Mouse (Mus musculus) kidney, embryonic 15.5 days (tissue): Measurements from ENCODE around the gene Stxbp5. TPM values are rescaled to one million over a fixed set of nuclear protein-coding genes. Genes with fewer than 3 reads are reported as not detected.

Experiments used
- ATAC-seq: fragments of 200-750 bp; cut with Nextera tagmentation; replicated peaks from 2 replicates; pipeline ENCODE4 v1.8.0; 2017; ENCODE audit warnings: moderate TSS enrichment; ENCODE audit not compliant: low FRiP score
- H3K27ac ChIP-seq: fragments of 300-500 bp; sonication (generic); 2 replicates; pipeline ENCODE4 v1.5.1; 2015; ENCODE audit warnings: mild to moderate bottlenecking, inconsistent platforms
- H3K27me3 ChIP-seq: fragments of 300-500 bp; sonication (generic); 2 replicates; pipeline ENCODE4 v1.6.1; 2015; ENCODE audit warnings: inconsistent platforms
- H3K36me3 ChIP-seq: fragments of 300-500 bp; sonication (generic); 2 replicates; pipeline ENCODE4 v1.6.1; 2015; ENCODE audit warnings: inconsistent platforms
- H3K4me1 ChIP-seq: fragments of 300-500 bp; sonication (generic); 2 replicates; pipeline ENCODE4 v1.6.1; 2015; ENCODE audit warnings: inconsistent platforms
- H3K4me2 ChIP-seq: fragments of 300-500 bp; sonication (generic); 2 replicates; pipeline ENCODE4 v1.6.1; 2015; ENCODE audit warnings: moderate library complexity, mild to moderate bottlenecking, inconsistent platforms
- H3K4me3 ChIP-seq: fragments of 300-500 bp; sonication (generic); replicated peaks from 2 replicates; pipeline ENCODE4 v1.5.1; 2015; ENCODE audit warnings: mild to moderate bottlenecking, inconsistent platforms
- H3K9ac ChIP-seq: fragments of 300-500 bp; sonication (generic); 2 replicates; pipeline ENCODE4 v1.6.1; 2015; ENCODE audit warnings: mild to moderate bottlenecking, inconsistent platforms
- H3K9me3 ChIP-seq: fragments of 300-500 bp; sonication (generic); replicated peaks from 2 replicates; pipeline ENCODE4 v1.6.1; 2016; ENCODE audit warnings: inconsistent platforms
- WGBS: fragments of 180-500 bp; shearing (Covaris S2); methylation state at CpG from one replicate; pipeline ENCODE4 v1.1.7; 2015; ENCODE audit warnings: mixed read lengths; 5-methylcytosine and 5-hydroxymethylcytosine counted together
- polyA plus RNA-seq: library from polyadenylated mRNA; unstranded; fragments of >200 nt; fragmentation: Nextera tagmentation; extraction: Ambion mirVana; gene quantifications from 2 replicates; pipeline ENCODE4 v1.2.1, GENCODE M21; 2015

Gene Stxbp5
- polyA plus RNA-seq, 1 experiment from 2014 or later: 5.3 TPM

- Histone ChIP-seq H3K9ac (no peak overlapping the region), H3K4me1 (no peaks in the 10 kb centered on the region), H3K27ac (no peak overlapping the region), H3K4me3 (no peak overlapping the region), H3K36me3 (peaks cover 24% of the 10 kb centered on the region), H3K9me3 (no peaks in the 10 kb centered on the region), H3K4me2 (no peak overlapping the region), H3K27me3 (no peaks in the 10 kb centered on the region)
- no peak for ATAC-seq
- WGBS: 85% methylated on average over 1 of the region's 1 CpGs
These were observed 101.8 kb downstream of the Stxbp5 start for GRCm38 (mm10) chr10:9799085-9799484.

GRCm38 (mm10) chr10:9796429-9796828 lies 104.5 kb downstream of the Stxbp5 start:
- no peaks in the 10 kb centered on the region for H3K27me3 ChIP-seq
- H3K9ac ChIP-seq: no peak overlapping the region
- no peak overlapping the region for H3K4me3 ChIP-seq
- H3K4me1 ChIP-seq: no peaks in the 10 kb centered on the region
- no peak for ATAC-seq
- no peak overlapping the region for H3K27ac ChIP-seq
- 93% methylated on average over 1 of the region's 1 CpGs for WGBS
- no peaks in the 10 kb centered on the region for H3K9me3 ChIP-seq
- no peak overlapping the region for H3K4me2 ChIP-seq
- peaks cover 25% of the 10 kb centered on the region for H3K36me3 ChIP-seq

- no peak for ATAC-seq
- Histone ChIP-seq H3K9ac (no peak overlapping the region), H3K4me1 (no peaks in the 10 kb centered on the region)
These were observed 106.5 kb downstream of the Stxbp5 start for GRCm38 (mm10) chr10:9794429-9794828.

GRCm38 (mm10) chr10:9790947-9791346 lies 109.9 kb downstream of the Stxbp5 start:
- Histone ChIP-seq H3K27ac (no peak overlapping the region), H3K4me1 (no peaks in the 10 kb centered on the region), H3K36me3 (peaks cover 16% of the 10 kb centered on the region; the same call in 1 of the 2 replicates), H3K9me3 (no peaks in the 10 kb centered on the region), H3K4me3 (no peak overlapping the region), H3K27me3 (no peaks in the 10 kb centered on the region), H3K9ac (no peak overlapping the region), H3K4me2 (no peak overlapping the region)
- WGBS: 88% methylated on average over 3 of the region's 3 CpGs
- no peak for ATAC-seq

More at GRCm38 (mm10) chr10:9794429-9794828, 106.5 kb downstream of the Stxbp5 start:
- Histone ChIP-seq H3K27me3 (no peaks in the 10 kb centered on the region), H3K36me3 (peaks cover 31% of the 10 kb centered on the region), H3K4me3 (no peak overlapping the region), H3K4me2 (no peak overlapping the region), H3K9me3 (no peaks in the 10 kb centered on the region), H3K27ac (no peak overlapping the region)

GRCm38 (mm10) chr10:9786461-9786860 lies 114.4 kb downstream of the Stxbp5 start:
- 92% methylated on average over 11 of the region's 11 CpGs for WGBS
- Histone ChIP-seq H3K4me1 (no peaks in the 10 kb centered on the region), H3K4me2 (no peak overlapping the region), H3K9me3 (no peaks in the 10 kb centered on the region), H3K27me3 (no peaks in the 10 kb centered on the region), H3K9ac (no peak overlapping the region), H3K36me3 (0 out of 2 replicates have a peak, but pooled peaks cover 12% of the 10 kb centered on the region), H3K4me3 (no peak overlapping the region), H3K27ac (no peak overlapping the region)
- ATAC-seq: no peak

- Histone ChIP-seq H3K36me3 (0 out of 2 replicates have a peak, but pooled peaks cover 5% of the 10 kb centered on the region), H3K4me3 (no peak overlapping the region), H3K4me1 (no peaks in the 10 kb centered on the region), H3K27ac (no peak overlapping the region), H3K4me2 (no peak overlapping the region), H3K9me3 (no peaks in the 10 kb centered on the region), H3K27me3 (no peaks in the 10 kb centered on the region), H3K9ac (no peak overlapping the region)
- ATAC-seq: no peak
- WGBS: 88% methylated on average over 6 of the region's 6 CpGs
These were observed 115.2 kb downstream of the Stxbp5 start for GRCm38 (mm10) chr10:9785651-9786050.

GRCm38 (mm10) chr10:9779864-9780263 lies 121.0 kb downstream of the Stxbp5 start:
- Histone ChIP-seq H3K4me3 (no peak overlapping the region), H3K9ac (no peak overlapping the region), H3K9me3 (no peaks in the 10 kb centered on the region), H3K27ac (no peak overlapping the region), H3K4me1 (no peaks in the 10 kb centered on the region), H3K36me3 (no peaks in the 10 kb centered on the region), H3K27me3 (no peaks in the 10 kb centered on the region), H3K4me2 (no peak overlapping the region)
- peak; percentile 85 for ATAC-seq
- WGBS: 34% methylated on average over 4 of the region's 4 CpGs

- ATAC-seq: no peak
- H3K9me3 ChIP-seq: no peaks in the 10 kb centered on the region
- H3K4me1 ChIP-seq: no peaks in the 10 kb centered on the region
- no peaks in the 10 kb centered on the region for H3K27me3 ChIP-seq
- 75% methylated on average over 12 of the region's 12 CpGs for WGBS
- no peak overlapping the region for H3K9ac ChIP-seq
- H3K27ac ChIP-seq: no peak overlapping the region
- H3K4me3 ChIP-seq: no peak overlapping the region
- peaks cover 20% of the 10 kb centered on the region for H3K36me3 ChIP-seq
- no peak overlapping the region for H3K4me2 ChIP-seq
These were observed 130.6 kb downstream of the Stxbp5 start for GRCm38 (mm10) chr10:9770261-9770660.

- Histone ChIP-seq H3K9ac (no peak overlapping the region), H3K4me2 (no peak overlapping the region), H3K4me1 (no peaks in the 10 kb centered on the region), H3K9me3 (no peaks in the 10 kb centered on the region), H3K4me3 (no peak overlapping the region), H3K27ac (no peak overlapping the region), H3K36me3 (peaks cover 28% of the 10 kb centered on the region), H3K27me3 (no peaks in the 10 kb centered on the region)
- no peak for ATAC-seq
- WGBS: 84% methylated on average over 5 of the region's 5 CpGs
These were observed 137.0 kb downstream of the Stxbp5 start for GRCm38 (mm10) chr10:9763831-9764230.

- WGBS: 75% methylated on average over 8 of the region's 8 CpGs
- Histone ChIP-seq H3K9ac (no peak overlapping the region), H3K9me3 (no peaks in the 10 kb centered on the region), H3K4me2 (no peak overlapping the region), H3K4me3 (no peak overlapping the region), H3K36me3 (peaks cover 17% of the 10 kb centered on the region), H3K27me3 (no peaks in the 10 kb centered on the region), H3K4me1 (no peaks in the 10 kb centered on the region), H3K27ac (0 out of 2 replicates have a peak overlapping the region, but pooled peaks have one; percentile 6)
- no peak for ATAC-seq
These were observed 140.6 kb downstream of the Stxbp5 start for GRCm38 (mm10) chr10:9760264-9760663.

GRCm38 (mm10) chr10:9756546-9756945 lies 144.3 kb downstream of the Stxbp5 start:
- Histone ChIP-seq H3K9ac (no peak overlapping the region), H3K4me2 (no peak overlapping the region), H3K36me3 (peaks cover 8% of the 10 kb centered on the region), H3K27me3 (no peaks in the 10 kb centered on the region), H3K4me1 (no peaks in the 10 kb centered on the region), H3K4me3 (no peak overlapping the region), H3K9me3 (no peaks in the 10 kb centered on the region), H3K27ac (no peak overlapping the region)
- ATAC-seq: no peak
- WGBS: 74% methylated on average over 6 of the region's 6 CpGs

- no peak overlapping the region for H3K9ac ChIP-seq
- H3K4me2 ChIP-seq: no peak overlapping the region
- H3K4me1 ChIP-seq: no peaks in the 10 kb centered on the region
- H3K9me3 ChIP-seq: no peaks in the 10 kb centered on the region
- no peak overlapping the region for H3K4me3 ChIP-seq
- ATAC-seq: no peak
- H3K27me3 ChIP-seq: no peaks in the 10 kb centered on the region
- no peak overlapping the region for H3K27ac ChIP-seq
- 55% methylated on average over 3 of the region's 3 CpGs for WGBS
- peaks cover 1% of the 10 kb centered on the region for H3K36me3 ChIP-seq
These were observed 145.9 kb downstream of the Stxbp5 start for GRCm38 (mm10) chr10:9754893-9755541.

- no peaks in the 10 kb centered on the region for H3K36me3 ChIP-seq
- no peak overlapping the region for H3K4me3 ChIP-seq
- H3K4me1 ChIP-seq: 0 out of 2 replicates have a peak, but pooled peaks cover 5% of the 10 kb centered on the region
- H3K9me3 ChIP-seq: no peaks in the 10 kb centered on the region
- WGBS: 58% methylated on average over 3 of the region's 3 CpGs
- no peaks in the 10 kb centered on the region for H3K27me3 ChIP-seq
- no peak for ATAC-seq
- no peak overlapping the region for H3K4me2 ChIP-seq
- no peak overlapping the region for H3K9ac ChIP-seq
- H3K27ac ChIP-seq: no peak overlapping the region
These were observed 167.0 kb downstream of the Stxbp5 start for GRCm38 (mm10) chr10:9733861-9734260.
